ENCODE assay signal across 25 mouse cellular contexts in genomic region chr11:87904331-87904730, GRCm38 (mm10). TPM values are rescaled to one million over a fixed set of nuclear protein-coding genes. Genes with fewer than 3 reads are reported as not detected.
DNase-seq lines count a peak whose midpoint lies in the region.
"Had no signal": no experiment of that assay in that cellular context is flagged by ENCODE, and none has a peak within 500 bp of the region (broad histone marks: within the 10 kb centered on the region; RNA-seq: fewer than 3 reads in every experiment).

No protein-coding gene starts in this region.

- H3K27ac ChIP-seq in heart, embryonic 10.5 days, result no peak overlapping the region

- no peaks in the 10 kb centered on the region for H3K4me1 ChIP-seq in heart, embryonic 10.5 days

- H3K27me3 ChIP-seq in heart, embryonic 10.5 days (ENCODE audit: insufficient read depth, poor library complexity, severe bottlenecking), result peaks cover 5% of the 10 kb centered on the region; the same call in 1 of the 2 replicates

- H3K9me3 ChIP-seq in heart, embryonic 10.5 days, result no peaks in the 10 kb centered on the region
- H3K9me3 ChIP-seq: G1E had no signal

- WGBS in heart, embryonic 10.5 days, result 66% methylated on average over 3 of the region's 3 CpGs

- no peaks in the 10 kb centered on the region for H3K36me3 ChIP-seq in heart, embryonic 10.5 days
- H3K36me3 ChIP-seq: G1E had no signal

- peak; percentile 64 for DNase-seq in heart, adult 11 months
- DNase-seq in heart, postnatal 4 days, result no peak
- DNase-seq in heart, embryonic 10.5 days (ENCODE audit: low spot score), result peak; percentile 58
- no peak for DNase-seq in heart, adult 9 months (ENCODE audit: low spot score in 2 of 2)
- DNase-seq: adrenal gland, adult 2 months; adrenal gland, adult 8-10 months; adrenal gland, postnatal 10 days; adrenal gland, postnatal 14 days; adrenal gland, postnatal 25 days; adrenal gland, postnatal 36 days; B cell, adult 2 months; cerebellum, adult 11 months; cerebellum, adult 11-12 months; cerebellum, adult 18-20 months had no signal

- no peak overlapping the region for H3K4me3 ChIP-seq in heart, embryonic 10.5 days

RNA-seq across cellular contexts. Expression of gene Olfr463, which starts 7.1 kb away (rescaled TPM):
- not detected for total RNA-seq in heart, postnatal 4 days (2021)
- not detected in 2 replicates for polyA plus RNA-seq in heart, embryonic 10.5 days (2016; fragmentation: Nextera tagmentation; extraction: Ambion mirVana)
- total RNA-seq: adrenal gland, adult 18-20 months; adrenal gland, adult 2 months; adrenal gland, adult 8-10 months; adrenal gland, postnatal 10 days; adrenal gland, postnatal 14 days; adrenal gland, postnatal 25 days; adrenal gland, postnatal 36 days; adrenal gland, postnatal 4 days; CH12.LX; ES-E14; G1E; MEL had no signal
- polyA plus RNA-seq: activated CD4-positive, CD25-positive, alpha-beta regulatory T cell, adult 4 months; adrenal gland, adult 2 months; C2C12; CD4-positive, CD25-positive, alpha-beta regulatory T cell, adult 4 months; G1E; Patski had no signal

RNA-seq across cellular contexts. Expression of gene Olfr462, which starts 12.3 kb away (rescaled TPM):
- total RNA-seq in heart, postnatal 4 days (2021), result not detected
- polyA plus RNA-seq in heart, embryonic 10.5 days (2016; fragmentation: Nextera tagmentation; extraction: Ambion mirVana), result not detected in 2 replicates
- total RNA-seq: adrenal gland, adult 18-20 months; adrenal gland, adult 2 months; adrenal gland, adult 8-10 months; adrenal gland, postnatal 10 days; adrenal gland, postnatal 14 days; adrenal gland, postnatal 25 days; adrenal gland, postnatal 36 days; adrenal gland, postnatal 4 days; ES-E14; MEL had no signal
- polyA plus RNA-seq: activated CD4-positive, CD25-positive, alpha-beta regulatory T cell, adult 4 months; adrenal gland, adult 2 months; brain, embryonic 14.5 days; C2C12; CD4-positive, CD25-positive, alpha-beta regulatory T cell, adult 4 months; G1E; Patski had no signal

RNA-seq across cellular contexts. Expression of gene Olfr464, which starts 16.4 kb away (rescaled TPM):
- not detected for total RNA-seq in heart, postnatal 4 days (2021)
- not detected in 2 replicates for polyA plus RNA-seq in heart, embryonic 10.5 days (2016; fragmentation: Nextera tagmentation; extraction: Ambion mirVana)
- total RNA-seq: adrenal gland, adult 18-20 months; adrenal gland, adult 2 months; adrenal gland, adult 8-10 months; adrenal gland, postnatal 10 days; adrenal gland, postnatal 14 days; adrenal gland, postnatal 25 days; adrenal gland, postnatal 36 days; adrenal gland, postnatal 4 days; CH12.LX; ES-E14; G1E; MEL had no signal
- polyA plus RNA-seq: activated CD4-positive, CD25-positive, alpha-beta regulatory T cell, adult 4 months; adrenal gland, adult 2 months; C2C12; CD4-positive, CD25-positive, alpha-beta regulatory T cell, adult 4 months; G1E; Patski had no signal

RNA-seq across cellular contexts. Expression of gene Epx, which starts 29.0 kb away (rescaled TPM):
- total RNA-seq in heart, postnatal 4 days (2021), result not detected
- polyA plus RNA-seq in heart, embryonic 10.5 days (2016; fragmentation: Nextera tagmentation; extraction: Ambion mirVana), result 0.20 TPM in 1 of 2 replicates, not detected in the other
- total RNA-seq: adrenal gland, adult 18-20 months; adrenal gland, adult 2 months; adrenal gland, adult 8-10 months; adrenal gland, postnatal 25 days; adrenal gland, postnatal 36 days; CH12.LX; G1E; MEL had no signal
- polyA plus RNA-seq: activated CD4-positive, CD25-positive, alpha-beta regulatory T cell, adult 4 months; adrenal gland, adult 2 months; C2C12; CD4-positive, CD25-positive, alpha-beta regulatory T cell, adult 4 months; G1E; Patski had no signal

RNA-seq across cellular contexts. Expression of gene Mks1, which starts 51.3 kb away (rescaled TPM):
- total RNA-seq in heart, postnatal 4 days (2021), result 1 to 10 TPM; 5.6 to 5.7 TPM
- 10.9 and 14.7 TPM in 2 replicates for polyA plus RNA-seq in heart, embryonic 10.5 days (2016; fragmentation: Nextera tagmentation; extraction: Ambion mirVana)

Comparison
In these comparisons a context has a peak if more than half of its experiments do, and no peak if none do; other contexts are left out.
1. DNase-seq: peak in heart, adult 11 months (single experiment) and heart, embryonic 10.5 days (single experiment); none in heart, postnatal 4 days (single experiment) and heart, adult 9 months (0 of 2).